Comparison of ENCODE assay signal across 9 mouse cellular contexts in genomic region chr11:85832231-85832924, GRCm38 (mm10). TPM values are rescaled to one million over a fixed set of nuclear protein-coding genes. Genes with fewer than 3 reads are reported as not detected.
DNase-seq lines count a peak whose midpoint lies in the region; ATAC-seq and TF ChIP-seq lines count a peak whose summit lies in the region.
"Had no signal": no experiment of that assay in that cellular context is flagged by ENCODE, and none has a peak within 500 bp of the region (broad histone marks: within the 10 kb centered on the region; RNA-seq: fewer than 3 reads in every experiment).

Gene Tbx2 (plus strand): TSS chr11:85832551.

- peaks cover 38% of the 10 kb centered on the region for H3K4me1 ChIP-seq in hindbrain, embryonic 13.5 days (replicated peaks)
- H3K4me1 ChIP-seq in liver, adult 2 months (ENCODE audit: control insufficient read depth, insufficient read depth, low read length): no peaks in the 10 kb centered on the region
- peaks cover 34% of the 10 kb centered on the region for H3K4me1 ChIP-seq in neural tube, embryonic 12.5 days

- no peaks in the 10 kb centered on the region for H3K36me3 ChIP-seq in hindbrain, embryonic 13.5 days
- no peaks in the 10 kb centered on the region for H3K36me3 ChIP-seq in liver, adult 2 months (ENCODE audit: control insufficient read depth, insufficient read depth, low read length)
- H3K36me3 ChIP-seq in neural tube, embryonic 12.5 days: no peaks in the 10 kb centered on the region

- H3K9ac ChIP-seq in hindbrain, embryonic 13.5 days: peak within 1 kb of the TSS; percentile 63
- peak within 1 kb of the TSS; percentile 70 for H3K9ac ChIP-seq in liver, adult 2 months (ENCODE audit: low read depth, low read length)
- H3K9ac ChIP-seq in neural tube, embryonic 12.5 days: peak within 1 kb of the TSS; percentile 65

- peaks cover 99% of the 10 kb centered on the region for H3K27me3 ChIP-seq in hindbrain, embryonic 13.5 days
- H3K27me3 ChIP-seq in liver, adult 2 months (ENCODE audit: control insufficient read depth, insufficient read depth, low read length): peaks cover 33% of the 10 kb centered on the region; the same call in 1 of the 2 replicates
- peaks cover 96% of the 10 kb centered on the region for H3K27me3 ChIP-seq in neural tube, embryonic 12.5 days (replicated peaks)

- no peaks in the 10 kb centered on the region for H3K9me3 ChIP-seq in hindbrain, embryonic 13.5 days
- H3K9me3 ChIP-seq in neural tube, embryonic 12.5 days: no peaks in the 10 kb centered on the region

- no peak for TF ChIP-seq CTCF in liver, adult 2 months (IDR thresholded peaks at IDR 0.05; ENCODE audit: low read depth, low read length)

- H3K4me3 ChIP-seq in hindbrain, embryonic 13.5 days: peak within 1 kb of the TSS; percentile 42
- peak within 1 kb of the TSS; percentile 58 for H3K4me3 ChIP-seq in liver, adult 2 months (ENCODE audit: insufficient read depth, low read depth, low read length)
- peak within 1 kb of the TSS; percentile 46 for H3K4me3 ChIP-seq in neural tube, embryonic 12.5 days

- 0 out of 2 replicates have a peak, but pooled peaks have one; percentile 32 for TF ChIP-seq POLR2A in liver, adult 2 months (IDR thresholded peaks at IDR 0.05; ENCODE audit: extremely low read depth, insufficient read depth, low read length)

- ATAC-seq in hindbrain, embryonic 13.5 days (ENCODE audit: low FRiP score): peak; percentile 46; the same call in 1 of the 2 replicates
- 0 out of 2 replicates have a peak, but pooled peaks have one; percentile 33 for ATAC-seq in neural tube, embryonic 12.5 days (ENCODE audit: low FRiP score, low read depth)

- peak within 1 kb of the TSS; percentile 52; the same call in 1 of the 2 replicates for H3K27ac ChIP-seq in hindbrain, embryonic 13.5 days
- peak within 1 kb of the TSS; percentile 42 for H3K27ac ChIP-seq in liver, adult 2 months (replicated peaks; ENCODE audit: insufficient read depth, low read depth, low read length)
- no peak within 1 kb of the TSS for H3K27ac ChIP-seq in neural tube, embryonic 12.5 days
- H3K27ac ChIP-seq: macrophage had no signal

- intact Hi-C loops in left cerebral cortex, postnatal 14 days (cut with DNase I): loop anchor here (5.0 kb wide), 1 partner anchor 1315 kb away; no protein-coding TSS in a partner anchor

- peak; percentile 85 for DNase-seq in ovary, adult 18-20 months (ENCODE audit: low spot score)
- DNase-seq in ovary, postnatal 10 days (ENCODE audit: low spot score): no peak
- DNase-seq in gastrocnemius, adult 18-20 months (ENCODE audit: low spot score): peak; percentile 75
- no peak for DNase-seq in liver, adult 2 months (ENCODE audit: extremely low read depth, low read depth, low spot score)
- DNase-seq in frontal cortex, postnatal 25 days (ENCODE audit: low spot score in 2 of 2): no peak
- no peak for DNase-seq in left cerebral cortex, postnatal 14 days (ENCODE audit: low spot score in 2 of 2)

- H3K79me2 ChIP-seq in liver, adult 2 months (ENCODE audit: control insufficient read depth, insufficient read depth, low read length): no peaks in the 10 kb centered on the region

- H3K4me2 ChIP-seq in hindbrain, embryonic 13.5 days: peak within 1 kb of the TSS; percentile 55
- H3K4me2 ChIP-seq in neural tube, embryonic 12.5 days (replicated peaks): peak within 1 kb of the TSS; percentile 72

- WGBS in hindbrain, embryonic 13.5 days: under 1% methylated on average over 35 of the region's 52 CpGs
- WGBS in liver, adult 2 months: 5% methylated on average over 52 of the region's 52 CpGs
- under 1% methylated on average over 50 of the region's 52 CpGs for WGBS in neural tube, embryonic 12.5 days

RNA-seq across cellular contexts. Expression of gene Tbx2, which starts in this region (rescaled TPM):
- 1 to 10 TPM; 1.3 to 1.7 TPM for total RNA-seq in gastrocnemius, adult 18-20 months (2021)
- 1.6 and 1.7 TPM in 2 replicates for polyA plus RNA-seq in hindbrain, embryonic 13.5 days (2015; fragmentation: Nextera tagmentation; extraction: Ambion mirVana)
- 1.3 and 1.4 TPM in 2 replicates for total RNA-seq in liver, adult 2 months (2014; rRNA removed)
- 2.4 and 3.0 TPM in 2 replicates for polyA plus RNA-seq in liver, adult 2 months (2012; rRNA removed)
- polyA plus RNA-seq in neural tube, embryonic 12.5 days (2016; fragmentation: Nextera tagmentation; extraction: Ambion mirVana): 4.7 and 5.3 TPM in 2 replicates
- total RNA-seq in left cerebral cortex, postnatal 14 days (2021): 1 to 10 TPM; 2.9 to 3.6 TPM
- polyA plus RNA-seq: macrophage had no signal

Comparison
In these comparisons a context has a peak if more than half of its experiments do, and no peak if none do; other contexts are left out.
1. DNase-seq: peak in ovary, adult 18-20 months (single experiment) and gastrocnemius, adult 18-20 months (single experiment); none in ovary, postnatal 10 days (single experiment), liver, adult 2 months (single experiment), frontal cortex, postnatal 25 days (0 of 2) and left cerebral cortex, postnatal 14 days (0 of 2).
2. Peak in every context shown above with its lines, with median percentiles within 50 percentile points of each other: H3K4me3 ChIP-seq and H3K9ac ChIP-seq.